Mouse (Mus musculus) adrenal gland, postnatal 36 days (tissue): Measurements from ENCODE around the gene Sult1e1. TPM values are rescaled to one million over a fixed set of nuclear protein-coding genes. Genes with fewer than 3 reads are reported as not detected.

ENCODE experiments used
- microRNA-seq: library from miRNA; unstranded; fragments of <30 nt; microRNA quantifications from one replicate; pipeline ENCODE4 v1.2.0, GENCODE M21; 2021
- total RNA-seq, 2 experiments: library from RNA; stranded (reverse); gene quantifications; 2 replicates each; pipeline ENCODE4 v1.2.3; 2021

Sult1e1 gene
- total RNA-seq, 2 experiments from 2014 or later, result 0.36 to 4.8 TPM

Small RNAs within 50 kb of the gene (microRNA-seq; reads per million reads assigned to microRNA genes)
- not detected for gene Mir3969

Other genes starting within 250 kb of the Sult1e1 start
- gene Ugt2b38, start 167.4 kb downstream of the Sult1e1 start, total RNA-seq, result not detected
- not detected for gene Ugt2a2, start 109.3 kb downstream of the Sult1e1 start, total RNA-seq
- gene Gm43638, start 104.8 kb downstream of the Sult1e1 start, total RNA-seq, result not detected
- not detected for gene Ugt2a1, start 100.7 kb downstream of the Sult1e1 start, total RNA-seq
- not detected for gene Sult1b1, start 53.4 kb downstream of the Sult1e1 start, total RNA-seq
- not detected for gene Sult1d1, start 22.6 kb downstream of the Sult1e1 start, total RNA-seq
- not detected for gene Csn1s1, start 74.6 kb upstream of the Sult1e1 start, total RNA-seq
- not detected for gene Csn2, start 108.0 kb upstream of the Sult1e1 start, total RNA-seq
- not detected for gene Csn1s2a, start 183.0 kb upstream of the Sult1e1 start, total RNA-seq
- not detected for gene Csn1s2b, start 216.5 kb upstream of the Sult1e1 start, total RNA-seq
- gene Prr27, start 234.1 kb upstream of the Sult1e1 start, total RNA-seq, result not detected